Mouse (Mus musculus): ENCODE measurements around the gene Bcl2l12.

The Bcl2l12 gene

DNA sequence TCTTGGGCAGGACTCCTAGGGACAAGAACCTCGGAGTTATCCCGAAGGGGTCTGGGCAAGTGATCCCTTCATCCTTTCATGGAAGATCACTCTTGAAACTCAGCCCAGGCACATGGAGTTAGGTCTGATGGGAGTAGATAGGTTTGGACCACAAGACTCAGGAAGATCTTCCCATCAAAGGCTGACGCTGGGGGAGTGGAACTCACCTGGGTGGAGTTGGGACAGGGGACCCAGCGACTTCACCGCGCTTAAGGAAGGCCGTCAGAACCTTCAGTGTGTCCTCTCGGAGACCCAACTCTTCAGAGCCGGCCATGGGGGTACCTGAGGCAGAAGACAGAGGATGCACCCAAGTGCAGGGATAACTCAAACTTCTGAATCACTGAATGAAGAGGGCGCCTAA lies 1.8 kb downstream of the Bcl2l12 start:
- Histone ChIP-seq H3K9me3 (ENCODE audit: low read length) (no peaks in the 10 kb centered on the region), H3K4me1 (replicated peaks; ENCODE audit: low read depth, low read length) (peaks cover 85% of the 10 kb centered on the region)
- TF ChIP-seq POU5F1 (IDR thresholded peaks at IDR 0.05; ENCODE audit: borderline replicate concordance, low read length) = no peak
- TF ChIP-seq NANOG (IDR thresholded peaks at IDR 0.05; ENCODE audit: borderline replicate concordance, low read length) = no peak
- no peak for TF ChIP-seq CTCF (conservative IDR thresholded peaks at IDR 0.05; ENCODE audit: low read length)

DNA sequence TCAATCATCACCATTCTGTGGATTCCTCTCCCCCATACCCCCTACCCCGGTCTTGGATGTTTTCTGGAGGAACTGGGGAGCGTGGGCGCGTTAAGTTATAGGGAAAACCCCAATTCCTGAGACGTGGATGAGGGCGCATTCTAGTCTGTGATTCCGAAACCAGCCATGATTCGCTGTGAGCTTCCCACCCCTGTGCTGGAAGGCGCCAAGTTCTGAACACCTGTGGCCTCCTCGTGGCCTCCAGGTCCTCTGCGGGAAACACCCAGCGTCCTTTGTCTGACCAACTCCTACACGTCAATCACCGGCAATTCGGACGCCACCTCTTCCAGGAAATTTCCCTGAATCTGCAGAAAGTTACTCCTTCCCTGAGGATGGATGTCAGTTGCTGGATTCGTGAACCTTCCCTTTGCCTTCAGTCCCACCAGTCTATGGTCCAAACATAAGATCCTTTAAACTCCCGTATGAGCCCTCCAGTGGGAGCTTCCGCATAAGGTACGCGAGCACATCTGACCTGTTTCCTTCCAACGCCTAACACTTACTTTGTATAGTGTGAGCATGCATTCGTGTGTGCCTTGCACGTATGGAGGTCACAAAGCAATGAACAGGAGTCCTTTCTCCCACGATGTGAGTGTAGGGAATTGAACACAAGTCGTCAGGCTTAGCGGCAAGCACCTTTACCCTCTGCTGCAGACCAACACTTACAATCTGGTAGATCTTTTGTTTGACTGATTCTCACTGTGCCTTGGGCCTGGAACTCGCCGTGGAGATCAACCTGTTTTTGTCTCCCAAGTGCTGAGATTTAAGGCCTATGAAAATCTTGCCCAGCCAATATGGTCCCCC lies 11.4 kb downstream of the Bcl2l12 start:
- Histone ChIP-seq H3K4me1 (replicated peaks; ENCODE audit: low read depth, low read length) (peaks cover 62% of the 10 kb centered on the region), H3K36me3 (ENCODE audit: insufficient read depth, low read length) (peaks cover 70% of the 10 kb centered on the region), H3K9me3 (ENCODE audit: low read length) (no peaks in the 10 kb centered on the region), H3K4me3 (replicated peaks; ENCODE audit: low read length) (peak overlapping the region; percentile 85), H3K27me3 (ENCODE audit: insufficient read depth, low read length) (no peaks in the 10 kb centered on the region)
- TF ChIP-seq NANOG (IDR thresholded peaks at IDR 0.05; ENCODE audit: borderline replicate concordance, low read length) (no peak), CTCF (conservative IDR thresholded peaks at IDR 0.05; ENCODE audit: low read length) (no peak), POU5F1 (IDR thresholded peaks at IDR 0.05; ENCODE audit: borderline replicate concordance, low read length) (no peak)

More for the DNA sequence above, 1.8 kb downstream of the Bcl2l12 start:
- peak overlapping the region; percentile 91 for H3K4me3 ChIP-seq (replicated peaks; ENCODE audit: low read length)
- peaks cover 71% of the 10 kb centered on the region for H3K36me3 ChIP-seq (ENCODE audit: insufficient read depth, low read length)
- no peaks in the 10 kb centered on the region for H3K27me3 ChIP-seq (ENCODE audit: insufficient read depth, low read length)

DNA sequence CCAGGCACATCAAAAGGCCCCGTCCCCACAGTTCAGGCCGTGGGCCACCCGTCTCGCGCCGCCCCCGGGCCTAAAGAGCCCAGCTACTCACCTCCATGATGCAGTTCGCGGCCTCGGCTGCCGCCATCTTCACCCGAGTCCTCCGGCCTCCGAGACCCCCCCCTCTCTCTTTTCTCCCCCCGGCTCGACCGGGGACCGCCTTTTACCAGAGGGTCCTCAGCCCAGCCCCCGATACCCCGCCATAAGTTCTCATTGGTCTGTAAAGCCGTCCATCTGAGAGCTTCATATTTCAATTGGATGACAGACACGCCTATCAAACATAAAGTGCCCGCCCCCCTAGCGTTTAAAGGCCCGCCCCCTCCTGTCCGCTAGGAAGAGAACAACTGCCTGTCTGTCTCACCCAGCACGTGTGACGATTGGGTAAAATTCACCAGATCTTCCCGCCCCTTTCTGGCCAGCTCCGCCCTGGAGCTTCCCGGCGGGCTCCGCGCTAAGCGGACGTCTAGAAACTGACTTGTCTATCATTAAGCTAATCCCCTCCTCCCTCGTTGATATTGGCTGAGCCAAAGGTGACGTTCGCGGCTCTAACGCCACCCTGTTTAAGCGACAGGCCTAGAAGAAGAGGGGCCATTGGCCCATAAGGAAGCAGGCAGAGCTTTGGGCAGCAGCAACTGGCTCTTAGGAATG lies 12.2 kb downstream of the Bcl2l12 start, which contains the start of gene Prmt1:
TSS of gene Prmt1 (minus strand) at position 377 of the 687 bp plus-strand sequence.
- Histone ChIP-seq H3K4me3 (replicated peaks; ENCODE audit: low read length) (peak within 1 kb of the TSS; percentile 99), H3K36me3 (ENCODE audit: insufficient read depth, low read length) (peaks cover 70% of the 10 kb centered on the region), H3K27me3 (ENCODE audit: insufficient read depth, low read length) (no peaks in the 10 kb centered on the region), H3K4me1 (replicated peaks; ENCODE audit: low read depth, low read length) (peaks cover 69% of the 10 kb centered on the region), H3K9me3 (ENCODE audit: low read length) (no peaks in the 10 kb centered on the region)
- TF ChIP-seq POU5F1 (IDR thresholded peaks at IDR 0.05; ENCODE audit: borderline replicate concordance, low read length) (no peak), NANOG (IDR thresholded peaks at IDR 0.05; ENCODE audit: borderline replicate concordance, low read length) (no peak), CTCF (conservative IDR thresholded peaks at IDR 0.05; ENCODE audit: low read length) (no peak)

DNA sequence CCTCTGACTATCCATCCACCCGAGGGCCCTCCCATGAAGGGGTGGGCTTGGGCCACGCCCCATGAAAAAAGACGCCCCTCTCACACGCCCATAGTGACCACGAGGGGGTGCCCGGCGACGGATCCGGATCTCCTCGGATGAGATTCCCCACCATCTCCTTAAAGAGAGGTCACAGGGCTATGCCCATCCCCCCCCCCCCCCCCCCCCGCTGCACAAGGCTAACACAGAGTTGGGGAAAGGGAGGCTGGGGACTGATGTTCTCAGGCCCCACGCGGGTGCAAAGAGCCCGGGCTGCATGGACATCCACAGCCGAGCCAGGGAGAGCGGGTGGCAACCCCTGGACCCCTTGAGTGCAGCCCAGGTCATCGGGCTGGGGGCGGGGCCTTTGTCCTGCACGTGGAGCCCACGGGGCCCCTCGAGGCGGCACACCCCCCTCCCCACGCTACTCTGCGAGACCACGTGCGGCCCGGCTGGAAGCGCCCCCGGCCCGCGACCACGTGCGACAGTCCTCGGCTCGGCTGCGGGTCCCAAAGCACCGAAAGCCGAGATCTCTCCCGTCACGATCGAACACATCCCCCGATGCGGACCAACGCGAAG lies 12.8 kb downstream of the Bcl2l12 start:
- H3K36me3 ChIP-seq (ENCODE audit: insufficient read depth, low read length) = peaks cover 70% of the 10 kb centered on the region
- peak overlapping the region; percentile 99 for H3K4me3 ChIP-seq (replicated peaks; ENCODE audit: low read length)
- H3K9me3 ChIP-seq (ENCODE audit: low read length) = no peaks in the 10 kb centered on the region
- H3K4me1 ChIP-seq (replicated peaks; ENCODE audit: low read depth, low read length) = peaks cover 73% of the 10 kb centered on the region
- H3K27me3 ChIP-seq (ENCODE audit: insufficient read depth, low read length) = no peaks in the 10 kb centered on the region
- TF ChIP-seq NANOG (IDR thresholded peaks at IDR 0.05; ENCODE audit: borderline replicate concordance, low read length) (no peak), CTCF (conservative IDR thresholded peaks at IDR 0.05; ENCODE audit: low read length) (0 out of 2 replicates have a peak, but pooled peaks have one; percentile 15), POU5F1 (IDR thresholded peaks at IDR 0.05; ENCODE audit: borderline replicate concordance, low read length) (no peak)

DNA sequence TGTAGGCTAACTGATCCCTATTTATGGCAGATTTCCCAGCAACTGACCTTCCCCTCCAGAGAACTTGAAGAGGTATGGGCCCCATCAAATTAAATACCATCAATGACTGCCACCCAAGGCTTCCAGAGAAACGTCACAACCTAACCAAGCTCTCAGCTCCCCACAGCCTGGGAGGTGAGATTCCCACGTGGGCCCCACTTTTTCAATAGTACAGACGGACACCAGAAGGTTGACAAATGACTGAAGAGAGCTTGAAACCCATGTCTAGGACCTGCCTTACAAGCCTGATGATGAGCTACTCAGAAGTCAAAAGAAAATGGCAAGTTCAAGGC lies 13.7 kb downstream of the Bcl2l12 start:
- TF ChIP-seq CTCF (conservative IDR thresholded peaks at IDR 0.05; ENCODE audit: low read length) (no peak), POU5F1 (IDR thresholded peaks at IDR 0.05; ENCODE audit: borderline replicate concordance, low read length) (no peak), NANOG (IDR thresholded peaks at IDR 0.05; ENCODE audit: borderline replicate concordance, low read length) (no peak)
- Histone ChIP-seq H3K27me3 (ENCODE audit: insufficient read depth, low read length) (no peaks in the 10 kb centered on the region), H3K4me3 (replicated peaks; ENCODE audit: low read length) (peak overlapping the region; percentile 99), H3K36me3 (ENCODE audit: insufficient read depth, low read length) (peaks cover 70% of the 10 kb centered on the region), H3K4me1 (replicated peaks; ENCODE audit: low read depth, low read length) (peaks cover 75% of the 10 kb centered on the region), H3K9me3 (ENCODE audit: low read length) (no peaks in the 10 kb centered on the region)

DNA sequence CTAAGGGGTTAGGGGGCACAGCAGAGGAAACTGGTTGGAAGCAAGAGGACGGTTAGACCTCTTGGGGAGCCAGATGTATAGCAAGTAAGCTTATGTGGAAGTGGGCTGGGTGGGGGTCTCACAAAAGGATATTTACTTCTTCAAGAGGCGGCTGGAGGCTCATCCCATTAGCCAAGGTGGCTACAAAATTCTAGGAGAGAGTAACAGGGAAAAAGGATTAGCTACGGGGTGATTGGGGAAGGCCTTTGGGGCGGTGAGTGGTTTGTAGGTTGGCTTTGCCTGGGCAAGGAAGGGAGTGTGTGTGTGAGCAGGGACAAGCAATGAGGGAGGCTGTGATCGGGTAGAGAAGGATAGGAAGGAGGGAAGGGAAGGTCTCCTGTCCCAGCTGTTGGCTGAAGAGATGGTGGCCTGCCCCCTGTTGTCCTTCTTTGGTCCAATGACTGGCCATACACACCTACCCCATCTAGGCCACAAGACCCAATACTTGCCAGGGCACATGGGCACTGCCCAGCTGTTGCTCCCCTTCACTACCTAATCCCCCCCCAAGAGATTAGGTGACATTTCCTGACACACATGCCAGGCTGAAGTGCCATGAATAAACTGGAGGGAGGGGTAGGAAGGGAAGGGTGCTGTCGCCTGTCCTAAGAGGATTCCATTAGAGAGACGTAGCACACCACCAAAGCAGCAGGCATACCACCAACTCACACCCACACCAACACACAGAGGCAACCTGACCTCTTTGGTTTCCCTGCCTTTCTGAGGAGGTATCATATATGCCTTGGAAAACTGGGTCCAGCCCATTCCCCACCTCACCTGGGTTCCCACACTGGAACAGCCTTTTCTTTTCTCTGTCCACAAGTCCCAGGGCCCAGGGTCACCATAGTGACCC lies 14.3 kb downstream of the Bcl2l12 start:
- H3K9me3 ChIP-seq (ENCODE audit: low read length) = no peaks in the 10 kb centered on the region
- no peak for TF ChIP-seq POU5F1 (IDR thresholded peaks at IDR 0.05; ENCODE audit: borderline replicate concordance, low read length)
- no peak for TF ChIP-seq NANOG (IDR thresholded peaks at IDR 0.05; ENCODE audit: borderline replicate concordance, low read length)
- TF ChIP-seq CTCF (conservative IDR thresholded peaks at IDR 0.05; ENCODE audit: low read length) = no peak

DNA sequence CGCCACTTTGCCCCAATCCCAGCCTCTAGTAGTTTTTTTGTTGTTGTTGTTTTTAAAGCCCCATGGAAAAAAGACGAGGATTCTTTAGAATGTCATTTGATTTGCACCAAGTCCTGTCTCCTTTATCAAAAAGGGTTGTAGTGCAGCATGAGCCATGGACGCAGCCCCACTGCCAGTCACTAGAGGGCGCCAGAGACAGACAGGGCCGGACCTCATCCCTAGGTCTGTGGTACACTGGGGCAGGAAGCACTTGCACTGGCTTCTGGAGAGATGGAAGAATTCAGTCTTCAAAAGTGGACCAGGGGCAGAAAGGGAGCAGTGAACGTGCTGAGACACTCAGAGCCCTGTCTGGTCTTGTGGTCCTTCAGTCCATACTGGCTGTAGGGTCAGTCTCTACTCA lies 15.4 kb downstream of the Bcl2l12 start:
- no peaks in the 10 kb centered on the region for H3K9me3 ChIP-seq (ENCODE audit: low read length)
- TF ChIP-seq CTCF (conservative IDR thresholded peaks at IDR 0.05; ENCODE audit: low read length) (peak; percentile 99), POU5F1 (IDR thresholded peaks at IDR 0.05; ENCODE audit: borderline replicate concordance, low read length) (no peak), NANOG (IDR thresholded peaks at IDR 0.05; ENCODE audit: borderline replicate concordance, low read length) (no peak)
- H3K4me1 ChIP-seq (replicated peaks; ENCODE audit: low read depth, low read length) = peaks cover 75% of the 10 kb centered on the region
- peaks cover 71% of the 10 kb centered on the region for H3K36me3 ChIP-seq (ENCODE audit: insufficient read depth, low read length)
- H3K27me3 ChIP-seq (ENCODE audit: insufficient read depth, low read length) = no peaks in the 10 kb centered on the region
- peak overlapping the region; percentile 99 for H3K4me3 ChIP-seq (replicated peaks; ENCODE audit: low read length)

More for the DNA sequence above, 14.3 kb downstream of the Bcl2l12 start:
- Histone ChIP-seq H3K27me3 (ENCODE audit: insufficient read depth, low read length) (no peaks in the 10 kb centered on the region), H3K36me3 (ENCODE audit: insufficient read depth, low read length) (peaks cover 70% of the 10 kb centered on the region), H3K4me1 (replicated peaks; ENCODE audit: low read depth, low read length) (peaks cover 75% of the 10 kb centered on the region), H3K4me3 (replicated peaks; ENCODE audit: low read length) (peak overlapping the region; percentile 99)
